Comparison of ENCODE assay signal across 22 mouse cellular contexts in genomic region chr10:115236733-115237132, GRCm38 (mm10). TPM values are rescaled to one million over a fixed set of nuclear protein-coding genes. Genes with fewer than 3 reads are reported as not detected.
A peak's percentile ranks its signal among the peaks of the same experiment; 100 is the strongest.
DNase-seq lines count a peak whose midpoint lies in the region; ATAC-seq and TF ChIP-seq lines count a peak whose summit lies in the region.
"Had no signal": no experiment of that assay in that cellular context is flagged by ENCODE, and none has a peak within 500 bp of the region (broad histone marks: within the 10 kb centered on the region; RNA-seq: fewer than 3 reads in every experiment).

No protein-coding gene starts in this region.

- TF ChIP-seq POLR2A in ES-Bruce4 (IDR thresholded peaks at IDR 0.05; ENCODE audit: insufficient read depth, low read length), result no peak
- TF ChIP-seq POLR2A in kidney, adult 2 months (IDR thresholded peaks at IDR 0.05; ENCODE audit: low read depth, low read length), result no peak

- H3K4me3 ChIP-seq in ES-Bruce4 (ENCODE audit: low read depth, low read length), result no peak overlapping the region
- H3K4me3 ChIP-seq in hindbrain, embryonic 12.5 days, result no peak overlapping the region
- no peak overlapping the region for H3K4me3 ChIP-seq in kidney, adult 2 months (ENCODE audit: insufficient read depth, low read depth, low read length)
- H3K4me3 ChIP-seq: erythroblast, embryonic 14.5 days; forebrain, embryonic 15.5 days; heart, embryonic 13.5 days; limb, embryonic 13.5 days; midbrain, embryonic 12.5 days; neural tube, embryonic 13.5 days had no signal

- ATAC-seq in megakaryocyte, adult 5-6 weeks (ENCODE audit: poor library complexity, severe bottlenecking), result peak; percentile 91
- no peak for ATAC-seq in hindbrain, embryonic 12.5 days (ENCODE audit: low FRiP score)
- ATAC-seq: activated CD4-positive, CD25-positive, alpha-beta regulatory T cell, adult 4 months; forebrain, embryonic 15.5 days; lung, postnatal 0 days had no signal

- no peak overlapping the region for H3K27ac ChIP-seq in ES-Bruce4 (ENCODE audit: insufficient read depth, low read length)
- no peak overlapping the region for H3K27ac ChIP-seq in hindbrain, embryonic 12.5 days
- no peak overlapping the region for H3K27ac ChIP-seq in kidney, adult 2 months (ENCODE audit: insufficient read depth, low read depth, low read length)
- H3K27ac ChIP-seq: forebrain, embryonic 15.5 days; heart, embryonic 13.5 days; kidney, postnatal 0 days; limb, embryonic 13.5 days; midbrain, embryonic 12.5 days; neural tube, embryonic 13.5 days had no signal

- no peaks in the 10 kb centered on the region for H3K9me3 ChIP-seq in ES-Bruce4 (replicated peaks; ENCODE audit: control insufficient read depth, insufficient read depth, low read length, poor library complexity, severe bottlenecking)
- H3K9me3 ChIP-seq in hindbrain, embryonic 12.5 days (replicated peaks), result no peaks in the 10 kb centered on the region
- H3K9me3 ChIP-seq: forebrain, embryonic 15.5 days; heart, embryonic 13.5 days; limb, embryonic 13.5 days; midbrain, embryonic 12.5 days; neural tube, embryonic 13.5 days had no signal

- no peak overlapping the region for H3K4me2 ChIP-seq in hindbrain, embryonic 12.5 days (replicated peaks)
- H3K4me2 ChIP-seq: forebrain, embryonic 15.5 days; heart, embryonic 13.5 days; limb, embryonic 13.5 days; midbrain, embryonic 12.5 days; neural tube, embryonic 13.5 days had no signal

- no peaks in the 10 kb centered on the region for H3K27me3 ChIP-seq in ES-Bruce4 (ENCODE audit: control insufficient read depth, insufficient read depth, low read length, poor library complexity, severe bottlenecking)
- H3K27me3 ChIP-seq in hindbrain, embryonic 12.5 days, result no peaks in the 10 kb centered on the region
- no peaks in the 10 kb centered on the region for H3K27me3 ChIP-seq in kidney, adult 2 months (replicated peaks; ENCODE audit: control insufficient read depth, insufficient read depth, low read length)
- H3K27me3 ChIP-seq: forebrain, embryonic 15.5 days; heart, embryonic 13.5 days; limb, embryonic 13.5 days; midbrain, embryonic 12.5 days; neural tube, embryonic 13.5 days had no signal

- WGBS in hindbrain, embryonic 12.5 days, result 82% methylated on average over 4 of the region's 4 CpGs
- WGBS in kidney, adult 2 months, result 75% methylated on average over 4 of the region's 4 CpGs

- no peaks in the 10 kb centered on the region for H3K4me1 ChIP-seq in ES-Bruce4 (ENCODE audit: control insufficient read depth, insufficient read depth, low read length)
- H3K4me1 ChIP-seq in hindbrain, embryonic 12.5 days, result no peaks in the 10 kb centered on the region
- no peaks in the 10 kb centered on the region for H3K4me1 ChIP-seq in kidney, adult 2 months (ENCODE audit: control insufficient read depth, insufficient read depth, low read length)
- H3K4me1 ChIP-seq: forebrain, embryonic 15.5 days; limb, embryonic 13.5 days; midbrain, embryonic 12.5 days; neural tube, embryonic 13.5 days had no signal

- peak; percentile 36 for DNase-seq in c-Kit-negative CD71-positive TER-119-positive erythroid progenitor cells, embryonic 14.5 days (ENCODE audit: low read depth, low spot score)
- DNase-seq in liver, result peak; percentile 77
- DNase-seq in adrenal gland, postnatal 25 days, result no peak
- DNase-seq in left cerebral cortex, adult 11 months (ENCODE audit: low spot score), result no peak
- no peak for DNase-seq in kidney, adult 2 months
- DNase-seq: adrenal gland, postnatal 14 days; cerebellum, postnatal 10 days; heart, postnatal 36 days; right cerebral cortex, postnatal 14 days had no signal

- TF ChIP-seq CTCF in ES-Bruce4 (IDR thresholded peaks at IDR 0.05; ENCODE audit: low read depth, low read length), result no peak
- no peak for TF ChIP-seq CTCF in kidney, adult 2 months (conservative IDR thresholded peaks at IDR 0.05; ENCODE audit: insufficient read depth, insufficient read length, low read depth, low read length)

- H3K36me3 ChIP-seq in ES-Bruce4 (ENCODE audit: control insufficient read depth, insufficient read depth, low read length, poor library complexity, severe bottlenecking), result peaks cover 31% of the 10 kb centered on the region
- H3K36me3 ChIP-seq in hindbrain, embryonic 12.5 days, result peaks cover 18% of the 10 kb centered on the region
- no peaks in the 10 kb centered on the region; the same call in 1 of the 2 replicates for H3K36me3 ChIP-seq in kidney, adult 2 months (ENCODE audit: control insufficient read depth, insufficient read depth, low read length)

- H3K9ac ChIP-seq in ES-Bruce4 (ENCODE audit: low read depth, poor library complexity, severe bottlenecking), result no peak overlapping the region
- no peak overlapping the region for H3K9ac ChIP-seq in hindbrain, embryonic 12.5 days
- H3K9ac ChIP-seq: forebrain, embryonic 15.5 days; heart, embryonic 13.5 days; limb, embryonic 13.5 days; midbrain, embryonic 12.5 days; neural tube, embryonic 13.5 days had no signal

- TF ChIP-seq EP300 in ES-Bruce4 (IDR thresholded peaks at IDR 0.05; ENCODE audit: insufficient read depth, low read depth, low read length), result 0 out of 2 replicates have a peak, but pooled peaks have one; percentile 24

RNA-seq across cellular contexts. Expression of gene Tbc1d15, which starts 14.5 kb away (rescaled TPM):
- polyA plus RNA-seq in ES-Bruce4 (2011; ENCODE audit: insufficient read depth, insufficient read length, low read depth, missing spikeins), result 183 and 198 TPM in 2 replicates
- 57.4 and 60.6 TPM in 2 replicates for total RNA-seq in megakaryocyte, adult 5-6 weeks (2015)
- 30.3 and 54.2 TPM in 2 replicates for total RNA-seq in megakaryocyte, adult 5-6 weeks (2017)
- total RNA-seq in adrenal gland, postnatal 25 days (2021), result 82.8 and 99.9 TPM in 2 replicates
- 41.7 and 46.3 TPM in 2 replicates for polyA plus RNA-seq in hindbrain, embryonic 12.5 days (2016; fragmentation: Nextera tagmentation; extraction: Ambion mirVana)
- polyA plus RNA-seq in kidney, adult 2 months (2012; rRNA removed), result 7.9 and 13.1 TPM in 2 replicates

RNA-seq across cellular contexts. Expression of gene Tph2, which starts 51.9 kb away (rescaled TPM):
- polyA plus RNA-seq in ES-Bruce4 (2011; ENCODE audit: insufficient read depth, insufficient read length, low read depth, missing spikeins), result not detected in 2 replicates
- not detected in 2 replicates for total RNA-seq in megakaryocyte, adult 5-6 weeks (2015)
- total RNA-seq in megakaryocyte, adult 5-6 weeks (2017), result not detected in 2 replicates
- not detected in 2 replicates for total RNA-seq in adrenal gland, postnatal 25 days (2021)
- polyA plus RNA-seq in hindbrain, embryonic 12.5 days (2016; fragmentation: Nextera tagmentation; extraction: Ambion mirVana), result 2.8 and 3.8 TPM in 2 replicates
- polyA plus RNA-seq in kidney, adult 2 months (2012; rRNA removed), result not detected in 2 replicates
- total RNA-seq: adrenal gland, postnatal 14 days; gastrocnemius, postnatal 4 days; heart, postnatal 36 days had no signal
- polyA plus RNA-seq: activated CD4-positive, CD25-positive, alpha-beta regulatory T cell, adult 4 months; erythroblast, embryonic 14.5 days; heart, embryonic 13.5 days; kidney, postnatal 0 days had no signal

Comparison
In these comparisons a context has a peak if more than half of its experiments do, and no peak if none do; other contexts are left out.
1. DNase-seq: peak in c-Kit-negative CD71-positive TER-119-positive erythroid progenitor cells, embryonic 14.5 days (single experiment) and liver (single experiment); none in adrenal gland, postnatal 25 days (single experiment), left cerebral cortex, adult 11 months (single experiment) and kidney, adult 2 months (single experiment).